Mouse (Mus musculus): ENCODE data around the gene Kl.

- no peak for TF ChIP-seq GATA1 (IDR thresholded peaks at IDR 0.05; ENCODE audit: borderline replicate concordance, low read length)
- TF ChIP-seq FLI1 (IDR thresholded peaks at IDR 0.05; ENCODE audit: low read length), result no peak
Observed at GRCm38 (mm10) chr5:150932596-150932995, 19.8 kb upstream of the Kl start.

Data from megakaryocyte, embryonic 14.5 days (primary cell).